Mouse (Mus musculus) intestine, embryonic 16.5 days (tissue): ENCODE data around the gene Rab3d. TPM values are rescaled to one million over a fixed set of nuclear protein-coding genes. Genes with fewer than 3 reads are reported as not detected.

ENCODE experiments used
- ATAC-seq: fragments of 200-750 bp; cut with Nextera tagmentation; 2 replicates; pipeline ENCODE4 v1.8.0; 2017; ENCODE audit warnings: moderate TSS enrichment, moderate library complexity
- H3K27ac ChIP-seq: fragments of 300-500 bp; sonication (generic); 2 replicates; pipeline ENCODE4 v1.5.1; 2014; ENCODE audit warnings: mild to moderate bottlenecking, low read length
- H3K27me3 ChIP-seq: fragments of 300-500 bp; sonication (generic); replicated peaks from 2 replicates; pipeline ENCODE4 v1.6.1; 2014; ENCODE audit warnings: low read length, control low read depth, mixed read lengths; ENCODE audit not compliant: control insufficient read depth, insufficient read depth
- H3K36me3 ChIP-seq: fragments of 300-500 bp; sonication (generic); 2 replicates; pipeline ENCODE4 v1.6.1; 2014; ENCODE audit warnings: low read length, control low read depth; ENCODE audit not compliant: control insufficient read depth, insufficient read depth
- H3K4me1 ChIP-seq: fragments of 300-500 bp; sonication (generic); 2 replicates; pipeline ENCODE4 v1.6.1; 2014; ENCODE audit warnings: low read length, control low read depth, mixed read lengths; ENCODE audit not compliant: control insufficient read depth, insufficient read depth
- H3K4me2 ChIP-seq: fragments of 300-500 bp; sonication (generic); 2 replicates; pipeline ENCODE4 v1.6.1; 2014; ENCODE audit warnings: low read depth, low read length, control low read depth
- H3K4me3 ChIP-seq: fragments of 300-500 bp; sonication (generic); 2 replicates; pipeline ENCODE4 v1.5.1; 2014; ENCODE audit warnings: mild to moderate bottlenecking, low read length
- H3K9ac ChIP-seq: fragments of 300-500 bp; sonication (generic); 2 replicates; pipeline ENCODE4 v1.6.1; 2014; ENCODE audit warnings: low read depth, low read length
- H3K9me3 ChIP-seq: fragments of 300-500 bp; sonication (generic); 2 replicates; pipeline ENCODE4 v1.6.1; 2016; ENCODE audit warnings: low read length, control low read depth; ENCODE audit not compliant: control insufficient read depth
- WGBS: fragments of 180-500 bp; shearing (Covaris S2); extraction: QIAGEN DNeasy Blood & Tissue Kit; methylation state at CpG from one replicate; pipeline ENCODE4 v1.1.7; 2014; 5-methylcytosine and 5-hydroxymethylcytosine counted together
- polyA plus RNA-seq: library from polyadenylated mRNA; unstranded; fragments of >200 nt; fragmentation: Nextera tagmentation; extraction: Ambion mirVana; gene quantifications from 2 replicates; pipeline ENCODE4 v1.2.1, GENCODE M21; 2015

Rab3d gene
- polyA plus RNA-seq, 1 experiment from 2014 or later: 47.5 TPM

DNA sequence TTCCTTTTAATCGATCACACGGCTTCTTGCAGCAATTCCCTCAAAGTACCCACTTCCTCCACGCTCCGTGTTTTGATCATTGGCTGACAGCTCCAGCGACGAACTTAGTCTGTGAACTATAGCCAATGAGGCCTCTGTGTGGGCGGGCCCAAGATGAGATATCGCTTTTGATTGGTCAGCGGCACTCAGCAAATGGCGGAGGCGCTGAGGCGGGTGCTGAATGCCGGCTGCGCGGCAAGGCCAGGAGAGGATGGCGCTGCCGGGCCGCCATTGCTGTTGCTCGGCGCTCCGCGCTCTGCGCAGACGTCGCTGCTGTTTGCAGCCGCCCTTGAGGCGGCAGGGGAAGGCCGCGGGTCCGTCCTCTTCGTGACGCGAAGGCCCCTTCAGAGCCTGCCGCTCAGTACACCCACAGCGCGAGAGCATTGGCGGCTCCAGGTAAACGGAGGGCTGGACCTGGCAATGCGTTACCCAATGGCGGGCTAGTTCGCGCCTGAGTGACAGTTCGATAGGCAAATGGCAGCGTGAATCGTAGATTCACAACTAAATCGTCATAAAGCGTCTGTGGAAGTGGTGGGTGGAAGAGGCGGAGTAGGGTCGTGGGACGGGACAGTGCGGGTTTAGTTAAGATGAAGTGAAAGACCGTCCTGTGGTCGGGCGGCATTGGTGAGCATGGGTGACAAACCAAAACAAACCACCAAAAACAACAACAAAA is 37.7 kb upstream of the Rab3d start, which contains the start of gene Swsap1:
Gene Swsap1, plus strand, starts transcription at position 186 of the 712 bp plus-strand sequence.
- peak within 1 kb of the TSS; percentile 91 for H3K9ac ChIP-seq
- H3K4me3 ChIP-seq: peak within 1 kb of the TSS; percentile 78
- under 1% methylated on average over 54 of the region's 54 CpGs for WGBS
- ATAC-seq: peak; percentile 99
- H3K4me2 ChIP-seq: peak within 1 kb of the TSS; percentile 75
- no peaks in the 10 kb centered on the region for H3K9me3 ChIP-seq
- peaks cover 14% of the 10 kb centered on the region for H3K27me3 ChIP-seq
- peaks cover 6% of the 10 kb centered on the region; the same call in 1 of the 2 replicates for H3K4me1 ChIP-seq
- no peaks in the 10 kb centered on the region for H3K36me3 ChIP-seq
- peak within 1 kb of the TSS; percentile 94 for H3K27ac ChIP-seq

DNA sequence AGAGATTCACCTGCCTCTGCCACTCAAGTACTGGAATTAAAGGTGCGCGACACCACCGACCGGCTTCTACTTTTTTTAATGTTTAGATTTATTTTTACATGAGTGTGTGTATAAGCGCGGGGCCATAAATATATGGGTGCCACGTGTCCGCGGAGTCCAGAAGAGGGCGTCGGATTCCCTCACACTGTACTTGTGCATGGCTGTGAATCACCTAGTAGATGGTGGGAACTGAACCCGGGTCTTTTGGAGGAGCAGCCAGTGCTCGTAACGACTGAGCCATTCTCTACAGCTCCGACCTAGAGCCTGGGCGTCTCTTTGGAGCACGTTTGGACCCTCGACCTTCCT is 37.2 kb upstream of the Rab3d start:
- Histone ChIP-seq H3K27ac (peak overlapping the region; percentile 94), H3K4me3 (peak overlapping the region; percentile 78), H3K4me1 (peaks cover 6% of the 10 kb centered on the region; the same call in 1 of the 2 replicates), H3K4me2 (peak overlapping the region; percentile 68), H3K9me3 (no peaks in the 10 kb centered on the region), H3K27me3 (peaks cover 8% of the 10 kb centered on the region), H3K36me3 (no peaks in the 10 kb centered on the region), H3K9ac (peak overlapping the region; percentile 91)
- ATAC-seq: peak; percentile 63
- 1% methylated on average over 18 of the region's 18 CpGs for WGBS

DNA sequence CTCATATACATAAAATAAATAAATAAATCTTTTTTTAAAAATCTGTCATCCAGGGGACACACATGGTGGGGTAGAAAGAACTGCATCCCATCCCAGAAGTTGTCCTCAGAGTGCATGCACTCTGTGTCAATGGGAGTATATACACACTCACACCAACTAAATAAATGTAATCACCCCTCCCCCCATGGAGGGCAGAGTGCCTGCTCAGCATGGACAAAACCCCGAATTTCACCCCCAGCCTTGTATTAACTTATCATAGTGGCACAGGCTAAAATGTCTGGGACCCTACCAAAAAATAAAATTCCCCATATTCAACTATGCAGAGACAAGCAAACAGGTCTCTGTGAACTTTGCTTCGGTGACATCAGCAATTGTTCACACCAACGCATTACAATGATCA is 36.6 kb upstream of the Rab3d start:
- Histone ChIP-seq H3K4me3 (no peak overlapping the region), H3K4me1 (peaks cover 5% of the 10 kb centered on the region; the same call in 1 of the 2 replicates), H3K9me3 (no peaks in the 10 kb centered on the region), H3K4me2 (peak overlapping the region; percentile 68; the same call in 1 of the 2 replicates), H3K27me3 (peaks cover 6% of the 10 kb centered on the region; the same call in 1 of the 2 replicates), H3K9ac (0 out of 2 replicates have a peak overlapping the region, but pooled peaks have one; percentile 91), H3K27ac (no peak overlapping the region), H3K36me3 (no peaks in the 10 kb centered on the region)
- ATAC-seq: no peak
- 76% methylated on average over 3 of the region's 3 CpGs for WGBS

DNA sequence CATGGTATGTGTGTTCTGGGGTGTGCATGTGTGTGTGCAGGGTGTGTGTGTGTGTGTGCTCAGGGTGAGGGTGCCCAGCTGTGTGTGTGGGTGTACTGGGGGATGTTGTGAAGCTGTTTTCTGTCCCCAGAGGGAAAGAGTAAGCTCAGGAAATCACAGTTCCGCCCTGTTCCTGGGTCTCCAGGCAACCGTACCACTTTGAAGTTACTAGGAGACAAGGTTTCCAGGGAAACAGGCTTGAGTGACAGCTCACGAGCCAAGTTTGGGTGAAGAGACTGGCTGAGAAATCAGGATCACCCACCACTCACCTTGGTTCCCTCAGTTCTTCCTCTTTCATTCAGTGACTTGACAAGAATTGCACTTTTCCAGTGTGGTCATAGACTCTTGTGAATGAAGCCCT is 35.6 kb upstream of the Rab3d start:
- no peaks in the 10 kb centered on the region for H3K9me3 ChIP-seq
- no peak overlapping the region for H3K9ac ChIP-seq
- 0 out of 2 replicates have a peak, but pooled peaks cover 2% of the 10 kb centered on the region for H3K27me3 ChIP-seq
- peaks cover 4% of the 10 kb centered on the region; the same call in 1 of the 2 replicates for H3K4me1 ChIP-seq
- ATAC-seq: no peak
- 20% methylated on average over 3 of the region's 3 CpGs for WGBS
- no peaks in the 10 kb centered on the region for H3K36me3 ChIP-seq
- no peak overlapping the region for H3K27ac ChIP-seq
- no peak overlapping the region for H3K4me3 ChIP-seq
- no peak overlapping the region for H3K4me2 ChIP-seq

DNA sequence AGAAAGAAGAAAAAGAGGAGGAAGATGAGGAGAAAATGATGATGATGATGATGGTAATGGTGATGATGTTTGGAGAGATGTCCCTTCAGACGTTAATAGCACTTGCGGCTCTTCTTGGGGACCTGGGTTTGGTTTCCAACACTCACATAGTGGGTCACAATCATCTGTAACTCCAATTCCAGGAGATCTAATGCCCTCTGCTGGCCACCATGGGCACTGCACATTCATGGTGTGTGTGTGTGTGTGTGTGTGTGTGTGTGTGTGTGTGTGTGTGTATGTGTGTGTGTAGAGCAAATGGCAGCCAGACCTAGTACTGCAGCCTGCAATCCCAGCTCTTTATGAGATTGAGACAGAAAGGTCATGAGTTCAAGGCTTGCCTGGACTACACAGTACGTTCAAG is 34.0 kb upstream of the Rab3d start:
- Histone ChIP-seq H3K4me3 (no peak overlapping the region), H3K4me1 (peaks cover 4% of the 10 kb centered on the region; the same call in 1 of the 2 replicates), H3K27me3 (peaks cover 6% of the 10 kb centered on the region; the same call in 1 of the 2 replicates), H3K27ac (no peak overlapping the region), H3K9me3 (no peaks in the 10 kb centered on the region), H3K36me3 (no peaks in the 10 kb centered on the region), H3K4me2 (no peak overlapping the region), H3K9ac (no peak overlapping the region)
- ATAC-seq: no peak
- WGBS: 73% methylated on average over 3 of the region's 3 CpGs

DNA sequence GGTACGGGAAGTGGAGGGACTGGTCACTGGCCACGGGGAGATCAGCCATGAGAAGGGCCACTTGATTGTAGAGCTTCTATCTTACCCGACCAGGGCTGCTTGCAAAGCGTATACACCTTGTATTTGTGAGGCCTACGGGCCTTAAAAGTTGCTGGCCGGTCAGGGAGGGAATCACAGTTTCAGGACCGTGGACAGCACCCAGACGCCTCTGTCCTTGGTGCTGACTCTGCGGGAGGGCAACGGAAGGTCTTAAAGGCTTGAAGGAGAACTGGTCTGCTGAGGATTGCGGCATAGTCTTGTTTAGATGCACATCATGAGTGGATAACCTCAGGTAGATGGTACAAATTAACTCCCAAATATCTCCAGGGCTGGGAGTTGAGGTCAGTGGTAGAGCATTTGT is 32.3 kb upstream of the Rab3d start:
- Histone ChIP-seq H3K4me2 (no peak overlapping the region), H3K9me3 (no peaks in the 10 kb centered on the region), H3K36me3 (no peaks in the 10 kb centered on the region), H3K27me3 (peaks cover 6% of the 10 kb centered on the region; the same call in 1 of the 2 replicates), H3K27ac (no peak overlapping the region), H3K4me1 (no peaks in the 10 kb centered on the region), H3K4me3 (no peak overlapping the region), H3K9ac (no peak overlapping the region)
- ATAC-seq: no peak
- 13% methylated on average over 11 of the region's 11 CpGs for WGBS

DNA sequence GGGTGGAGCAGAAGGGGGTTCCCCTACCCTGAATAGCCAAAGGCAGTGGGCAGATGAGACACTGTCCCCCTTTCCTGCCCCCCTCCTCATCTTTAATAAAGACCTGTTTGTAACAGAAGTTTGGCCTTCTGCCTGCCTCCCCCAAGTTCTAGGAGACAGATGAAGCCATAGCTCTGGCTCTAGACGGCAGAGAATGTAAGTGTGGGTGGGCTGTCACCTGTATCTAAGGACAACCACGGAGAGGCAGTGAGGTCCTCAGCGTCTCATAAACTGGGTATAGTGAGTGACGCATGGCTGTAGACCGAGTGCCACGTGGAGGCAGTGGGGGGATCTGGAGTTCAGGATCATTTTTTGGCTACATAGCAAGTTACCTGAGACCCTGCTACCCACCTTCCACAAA is 30.8 kb upstream of the Rab3d start:
- no peaks in the 10 kb centered on the region for H3K4me1 ChIP-seq
- peaks cover 6% of the 10 kb centered on the region; the same call in 1 of the 2 replicates for H3K27me3 ChIP-seq
- no peaks in the 10 kb centered on the region for H3K9me3 ChIP-seq
- no peak overlapping the region for H3K4me2 ChIP-seq
- H3K9ac ChIP-seq: no peak overlapping the region
- no peaks in the 10 kb centered on the region for H3K36me3 ChIP-seq
- ATAC-seq: no peak
- H3K27ac ChIP-seq: no peak overlapping the region
- 66% methylated on average over 6 of the region's 6 CpGs for WGBS
- no peak overlapping the region for H3K4me3 ChIP-seq

DNA sequence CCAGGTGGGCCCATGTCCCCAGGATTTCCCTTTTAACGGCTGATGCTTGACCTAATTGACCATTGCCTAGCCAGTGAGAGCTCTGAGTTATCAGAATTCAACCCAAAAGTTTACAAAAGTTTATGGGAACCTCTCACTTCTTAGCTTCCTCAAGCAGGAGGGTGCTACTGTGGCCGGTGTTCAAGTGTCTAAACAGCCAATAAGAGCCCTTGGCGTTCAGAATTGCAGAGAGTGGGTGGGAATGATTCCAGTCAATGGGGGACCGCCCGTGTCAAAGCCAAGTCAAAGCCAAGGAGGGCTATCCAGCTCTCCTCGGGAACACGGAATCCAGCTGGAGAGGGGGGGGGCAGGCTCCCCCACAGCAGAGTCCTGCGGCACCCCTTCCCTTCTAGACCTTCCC is 30.2 kb upstream of the Rab3d start:
- 44% methylated on average over 8 of the region's 8 CpGs for WGBS
- H3K9me3 ChIP-seq: no peaks in the 10 kb centered on the region
- ATAC-seq: no peak
- H3K4me2 ChIP-seq: no peak overlapping the region
- peaks cover 6% of the 10 kb centered on the region; the same call in 1 of the 2 replicates for H3K27me3 ChIP-seq
- no peak overlapping the region for H3K27ac ChIP-seq
- no peaks in the 10 kb centered on the region for H3K36me3 ChIP-seq
- no peaks in the 10 kb centered on the region for H3K4me1 ChIP-seq
- H3K4me3 ChIP-seq: no peak overlapping the region
- H3K9ac ChIP-seq: no peak overlapping the region

DNA sequence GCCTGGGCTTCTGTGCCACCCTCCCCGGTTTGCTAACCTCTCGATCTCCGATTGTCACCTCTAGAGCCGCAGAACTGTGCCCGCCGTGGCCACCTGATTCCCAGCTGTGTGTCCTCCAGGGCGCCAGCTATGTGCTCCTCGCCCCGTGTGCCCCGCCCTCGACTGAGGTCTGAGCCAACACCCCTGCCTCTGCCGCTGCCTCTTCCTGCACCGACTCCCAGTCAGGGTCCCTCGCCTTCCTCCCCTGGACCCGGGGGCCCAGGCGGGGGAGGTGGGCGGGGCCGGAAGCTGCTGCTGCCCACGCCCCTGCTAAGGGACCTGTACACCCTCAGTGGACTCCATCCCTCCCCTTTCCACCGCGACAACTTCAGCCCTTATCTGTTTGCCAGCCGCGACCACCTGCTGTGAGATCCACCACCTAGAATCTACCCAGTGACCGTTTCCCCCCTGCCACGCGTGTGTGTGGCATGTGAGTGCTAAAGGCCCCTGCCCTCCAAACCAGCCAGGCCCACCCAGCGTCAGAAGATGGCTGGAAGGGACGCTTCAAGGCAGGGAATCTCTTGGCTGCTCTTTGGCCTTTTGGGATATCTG is 29.6 kb upstream of the Rab3d start:
- no peaks in the 10 kb centered on the region for H3K4me1 ChIP-seq
- H3K9me3 ChIP-seq: no peaks in the 10 kb centered on the region
- no peaks in the 10 kb centered on the region for H3K36me3 ChIP-seq
- H3K27ac ChIP-seq: no peak overlapping the region
- no peak overlapping the region for H3K9ac ChIP-seq
- H3K4me3 ChIP-seq: no peak overlapping the region
- ATAC-seq: peak; percentile 39; the same call in 1 of the 2 replicates
- no peak overlapping the region for H3K4me2 ChIP-seq
- H3K27me3 ChIP-seq: peaks cover 6% of the 10 kb centered on the region; the same call in 1 of the 2 replicates
- 8% methylated on average over 26 of the region's 28 CpGs for WGBS
